Mouse (Mus musculus): Measurements from ENCODE around the gene Hhipl1. TPM values are rescaled to one million over a fixed set of nuclear protein-coding genes. Genes with fewer than 3 reads are reported as not detected.

The Hhipl1 gene
- total RNA-seq, 2 experiments from 2014 or later, result 6.9 to 7.1 TPM

GRCm38 (mm10) chr12:108309116-108309794 is 3.2 kb downstream of the Hhipl1 start:
- intact Hi-C loops (cut with DNase I), result no loop called here
- no peak for DNase-seq (ENCODE audit: low spot score in 2 of 2)

- no peak for DNase-seq (ENCODE audit: low spot score in 2 of 2)
- intact Hi-C loops (cut with DNase I), result no loop called here
Measured at GRCm38 (mm10) chr12:108310041-108310440, 4.0 kb downstream of the Hhipl1 start.

- no peak for DNase-seq (ENCODE audit: low spot score in 2 of 2)
- intact Hi-C loops (cut with DNase I), result no loop called here
Measured at GRCm38 (mm10) chr12:108310456-108311027, 4.5 kb downstream of the Hhipl1 start.

- intact Hi-C loops (cut with DNase I), result no loop called here
Measured at GRCm38 (mm10) chr12:108311741-108312290, 5.7 kb downstream of the Hhipl1 start.

GRCm38 (mm10) chr12:108312432-108312851 is 6.4 kb downstream of the Hhipl1 start:
- no peak for DNase-seq (ENCODE audit: low spot score in 2 of 2)
- intact Hi-C loops (cut with DNase I), result no loop called here

More at GRCm38 (mm10) chr12:108311741-108312290, 5.7 kb downstream of the Hhipl1 start:
- DNase-seq (ENCODE audit: low spot score in 2 of 2), result no peak

- intact Hi-C loops (cut with DNase I), result no loop called here
- no peak for DNase-seq (ENCODE audit: low spot score in 2 of 2)
Measured at GRCm38 (mm10) chr12:108313244-108313772, 7.2 kb downstream of the Hhipl1 start.

GRCm38 (mm10) chr12:108315818-108316217 is 9.7 kb downstream of the Hhipl1 start:
- DNase-seq (ENCODE audit: low spot score in 2 of 2), result no peak
- intact Hi-C loops (cut with DNase I), result no loop called here

- intact Hi-C loops (cut with DNase I), result no loop called here
- no peak for DNase-seq (ENCODE audit: low spot score in 2 of 2)
Measured at GRCm38 (mm10) chr12:108316655-108317054, 10.6 kb downstream of the Hhipl1 start.

- no peak for DNase-seq (ENCODE audit: low spot score in 2 of 2)
- intact Hi-C loops (cut with DNase I), result no loop called here
Measured at GRCm38 (mm10) chr12:108317201-108317738, 11.2 kb downstream of the Hhipl1 start.

- peak in 1 of 2 experiments; percentile 72 for DNase-seq (ENCODE audit: low spot score in 2 of 2)
- intact Hi-C loops (cut with DNase I), result no loop called here
Measured at GRCm38 (mm10) chr12:108317826-108318430, 11.9 kb downstream of the Hhipl1 start.

- intact Hi-C loops (cut with DNase I), result no loop called here
- DNase-seq (ENCODE audit: low spot score in 2 of 2), result no peak
Measured at GRCm38 (mm10) chr12:108318499-108318898, 12.4 kb downstream of the Hhipl1 start.

- intact Hi-C loops (cut with DNase I), result no loop called here
- no peak for DNase-seq (ENCODE audit: low spot score in 2 of 2)
Measured at GRCm38 (mm10) chr12:108320096-108320495, 14.0 kb downstream of the Hhipl1 start.

- DNase-seq (ENCODE audit: low spot score in 2 of 2), result peak in 1 of 2 experiments; percentile 40
- intact Hi-C loops (cut with DNase I), result no loop called here
Measured at GRCm38 (mm10) chr12:108326401-108326800, 20.3 kb downstream of the Hhipl1 start.

GRCm38 (mm10) chr12:108327889-108328491 is 21.9 kb downstream of the Hhipl1 start:
- peak; percentile 90 to 93 for DNase-seq (ENCODE audit: low spot score in 2 of 2)
- intact Hi-C loops (cut with DNase I), result no loop called here

- intact Hi-C loops (cut with DNase I), result loop anchor here (2.0 kb wide), 1 partner anchor 162 kb away; no protein-coding TSS in a partner anchor
- DNase-seq (ENCODE audit: low spot score in 2 of 2), result peak; percentile 85 to 86
Measured at GRCm38 (mm10) chr12:108333056-108333455, 27.0 kb downstream of the Hhipl1 start.

- intact Hi-C loops (cut with DNase I), result loop anchor here (2.0 kb wide), 1 partner anchor 161 kb away; no protein-coding TSS in a partner anchor
- DNase-seq (ENCODE audit: low spot score in 2 of 2), result no peak
Measured at GRCm38 (mm10) chr12:108333481-108333882, 27.4 kb downstream of the Hhipl1 start.

GRCm38 (mm10) chr12:108333895-108334445 is 27.9 kb downstream of the Hhipl1 start, which contains the start of gene Cyp46a1:
Gene Cyp46a1 (plus strand): TSS chr12:108334381.
- DNase-seq (ENCODE audit: low spot score in 2 of 2), result peak; percentile 100
- intact Hi-C loops (cut with DNase I), result loop anchor here (2.0 kb wide), 1 partner anchor 161 kb away; no protein-coding TSS in a partner anchor

- DNase-seq (ENCODE audit: low spot score in 2 of 2), result peak; percentile 41 to 55
- intact Hi-C loops (cut with DNase I), result no loop called here
Measured at GRCm38 (mm10) chr12:108334529-108334928, 28.5 kb downstream of the Hhipl1 start.

Data from left cerebral cortex, postnatal 25 days (tissue).